Mouse (Mus musculus): ENCODE data around the gene Trpc7. TPM values are rescaled to one million over a fixed set of nuclear protein-coding genes. Genes with fewer than 3 reads are reported as not detected.
A peak's percentile ranks its signal among the peaks of the same experiment; 100 is the strongest.

Gene Trpc7
- total RNA-seq, 1 experiment, result not detected

DNA sequence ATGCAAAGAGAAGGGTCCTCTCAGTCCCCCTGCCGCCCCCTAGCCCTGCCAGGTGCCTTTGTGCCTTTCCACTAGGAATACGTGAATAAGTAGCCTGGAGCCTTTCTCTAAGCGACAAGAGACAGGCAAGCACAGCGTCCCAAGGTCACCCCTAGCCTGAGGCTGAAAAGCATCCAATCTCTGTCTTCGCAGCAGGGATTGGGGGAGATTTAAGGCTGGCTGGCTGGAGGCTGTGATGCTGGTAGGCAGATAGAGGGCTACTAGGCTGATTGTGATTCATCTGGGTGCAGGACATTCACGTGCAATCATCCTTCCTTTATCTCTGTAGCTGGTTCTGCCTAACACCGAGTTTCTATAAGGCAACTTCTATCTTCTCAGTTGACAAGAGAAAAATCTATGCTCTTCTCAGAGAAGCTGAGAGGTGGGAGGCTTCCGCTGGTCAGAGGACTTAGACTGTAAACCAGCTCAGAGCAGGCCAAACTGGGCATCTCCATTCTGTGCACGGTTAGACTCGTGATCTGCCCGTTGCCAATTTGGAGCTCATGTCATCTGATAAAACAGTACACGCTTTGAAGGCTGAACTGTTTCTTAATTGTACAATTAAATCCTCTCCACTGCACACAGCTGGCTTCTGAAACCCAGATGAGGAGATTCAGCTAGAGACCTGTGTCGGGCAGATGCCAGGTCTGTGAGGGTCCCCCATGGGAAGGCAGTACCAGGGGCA, 114.9 kb downstream of the Trpc7 start:
- Histone ChIP-seq H3K4me1 (ENCODE audit: control insufficient read depth in 2 of 2, insufficient read depth in 2 of 2, low read length in 2 of 2, poor library complexity in 1 of 2) (no peaks in the 10 kb centered on the region), H3K4me3 (ENCODE audit: insufficient read depth in 1 of 2, low read depth in 1 of 2, low read length in 2 of 2, poor library complexity in 1 of 2, severe bottlenecking in 1 of 2) (no peak overlapping the region), H3K9me3 (ENCODE audit: control insufficient read depth, insufficient read depth, low read depth, low read length) (no peaks in the 10 kb centered on the region), H3K27ac (ENCODE audit: insufficient read depth, low read depth, low read length, poor library complexity, severe bottlenecking) (no peak overlapping the region), H3K9ac (ENCODE audit: insufficient read depth, low read depth, low read length, poor library complexity, severe bottlenecking) (no peak overlapping the region), H3K36me3 (ENCODE audit: control insufficient read depth, insufficient read depth, low read length, poor library complexity, severe bottlenecking) (no peaks in the 10 kb centered on the region)
- peak; percentile 26 for DNase-seq (ENCODE audit: low read depth, low spot score)
- no peak for TF ChIP-seq ZNF384 (IDR thresholded peaks at IDR 0.05; ENCODE audit: low read depth, low read length)
- TF ChIP-seq HCFC1 (IDR thresholded peaks at IDR 0.05; ENCODE audit: borderline replicate concordance, insufficient read depth, low read length), result no peak
- no peak for TF ChIP-seq MAFK (IDR thresholded peaks at IDR 0.05; ENCODE audit: insufficient read depth, low read depth, low read length)
- no peak for TF ChIP-seq ZC3H11A (IDR thresholded peaks at IDR 0.05; ENCODE audit: borderline replicate concordance, low read depth, low read length)
- TF ChIP-seq CHD2 (IDR thresholded peaks at IDR 0.05; ENCODE audit: low read depth, low read length), result no peak
- in situ Hi-C loops (cut with MboI; ENCODE audit: low sequenced_read_pairs in 2 of 2, unreplicated experiment in 2 of 2), result no loop called here

DNA sequence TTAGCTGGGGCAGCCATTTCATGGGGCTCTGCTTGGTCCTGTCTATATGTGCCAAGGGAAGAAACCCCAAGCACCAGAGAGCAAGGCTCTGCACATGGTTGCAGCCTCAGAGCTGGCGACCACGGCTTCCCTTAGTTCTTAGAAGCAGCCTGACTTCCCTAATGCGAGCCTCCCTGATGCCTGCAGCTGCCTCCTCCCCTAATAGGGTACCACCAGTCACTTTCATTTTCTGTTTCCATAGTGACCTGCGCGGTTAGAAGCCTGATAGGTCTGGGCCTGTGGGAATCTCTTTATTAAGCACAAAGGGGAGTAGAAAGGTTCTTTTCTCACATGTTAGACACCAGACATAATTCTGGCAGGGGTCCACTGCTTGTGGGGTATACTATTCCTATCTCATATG, 121.5 kb downstream of the Trpc7 start:
- Histone ChIP-seq H3K4me1 (ENCODE audit: control insufficient read depth in 2 of 2, insufficient read depth in 2 of 2, low read length in 2 of 2, poor library complexity in 1 of 2) (no peaks in the 10 kb centered on the region), H3K27ac (ENCODE audit: insufficient read depth, low read depth, low read length, poor library complexity, severe bottlenecking) (no peak overlapping the region), H3K9me3 (ENCODE audit: control insufficient read depth, insufficient read depth, low read depth, low read length) (no peaks in the 10 kb centered on the region), H3K4me3 (ENCODE audit: insufficient read depth in 1 of 2, low read depth in 1 of 2, low read length in 2 of 2, poor library complexity in 1 of 2, severe bottlenecking in 1 of 2) (no peak overlapping the region), H3K36me3 (ENCODE audit: control insufficient read depth, insufficient read depth, low read length, poor library complexity, severe bottlenecking) (no peaks in the 10 kb centered on the region), H3K9ac (ENCODE audit: insufficient read depth, low read depth, low read length, poor library complexity, severe bottlenecking) (no peak overlapping the region)
- DNase-seq (ENCODE audit: low read depth, low spot score), result no peak
- TF ChIP-seq ZNF384 (IDR thresholded peaks at IDR 0.05; ENCODE audit: low read depth, low read length) (no peak), CHD2 (IDR thresholded peaks at IDR 0.05; ENCODE audit: low read depth, low read length) (no peak), HCFC1 (IDR thresholded peaks at IDR 0.05; ENCODE audit: borderline replicate concordance, insufficient read depth, low read length) (no peak), MAFK (IDR thresholded peaks at IDR 0.05; ENCODE audit: insufficient read depth, low read depth, low read length) (no peak), ZC3H11A (IDR thresholded peaks at IDR 0.05; ENCODE audit: borderline replicate concordance, low read depth, low read length) (no peak)
- in situ Hi-C loops (cut with MboI; ENCODE audit: low sequenced_read_pairs in 2 of 2, unreplicated experiment in 2 of 2), result no loop called here

DNA sequence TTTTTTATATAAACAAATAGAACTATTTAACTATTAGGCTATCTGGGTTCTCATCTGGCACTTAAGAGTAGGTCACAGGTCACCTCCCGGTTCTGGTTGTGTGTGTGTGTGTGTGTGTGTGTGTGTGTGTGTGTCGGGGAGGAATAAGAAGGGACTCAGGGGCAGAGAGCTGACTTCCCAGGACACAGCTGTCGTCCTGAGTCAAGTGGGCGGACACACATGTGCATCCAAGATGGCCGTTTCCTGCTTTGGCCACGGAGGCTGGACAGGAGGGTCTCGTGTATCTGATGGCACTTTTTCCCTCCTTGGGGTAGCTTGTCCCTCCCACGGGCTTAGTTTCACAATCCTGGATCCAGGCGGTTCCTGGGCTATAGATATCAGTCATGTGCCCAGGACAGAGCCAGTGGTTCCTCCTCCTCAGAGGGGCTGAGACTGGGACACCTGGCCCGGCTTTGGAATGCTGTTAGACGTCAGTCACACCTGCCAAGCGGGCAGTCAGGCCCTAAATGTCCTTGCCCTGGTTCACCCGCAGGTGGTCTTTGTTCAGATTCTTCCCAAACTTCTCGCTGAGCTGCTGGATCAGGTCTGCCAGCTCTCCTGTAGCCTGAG, 122.4 kb downstream of the Trpc7 start:
- no peaks in the 10 kb centered on the region for H3K9me3 ChIP-seq (ENCODE audit: control insufficient read depth, insufficient read depth, low read depth, low read length)
- H3K4me1 ChIP-seq (ENCODE audit: control insufficient read depth in 2 of 2, insufficient read depth in 2 of 2, low read length in 2 of 2, poor library complexity in 1 of 2), result no peaks in the 10 kb centered on the region
- no peak overlapping the region for H3K27ac ChIP-seq (ENCODE audit: insufficient read depth, low read depth, low read length, poor library complexity, severe bottlenecking)
- no peak for DNase-seq (ENCODE audit: low read depth, low spot score)
- no peak overlapping the region for H3K9ac ChIP-seq (ENCODE audit: insufficient read depth, low read depth, low read length, poor library complexity, severe bottlenecking)
- no peak overlapping the region for H3K4me3 ChIP-seq (ENCODE audit: insufficient read depth in 1 of 2, low read depth in 1 of 2, low read length in 2 of 2, poor library complexity in 1 of 2, severe bottlenecking in 1 of 2)
- no peaks in the 10 kb centered on the region for H3K36me3 ChIP-seq (ENCODE audit: control insufficient read depth, insufficient read depth, low read length, poor library complexity, severe bottlenecking)
- in situ Hi-C loops (cut with MboI; ENCODE audit: low sequenced_read_pairs in 2 of 2, unreplicated experiment in 2 of 2), result no loop called here
- TF ChIP-seq MAFK (IDR thresholded peaks at IDR 0.05; ENCODE audit: insufficient read depth, low read depth, low read length) (no peak), ZNF384 (IDR thresholded peaks at IDR 0.05; ENCODE audit: low read depth, low read length) (no peak), ZC3H11A (IDR thresholded peaks at IDR 0.05; ENCODE audit: borderline replicate concordance, low read depth, low read length) (no peak), HCFC1 (IDR thresholded peaks at IDR 0.05; ENCODE audit: borderline replicate concordance, insufficient read depth, low read length) (no peak), CHD2 (IDR thresholded peaks at IDR 0.05; ENCODE audit: low read depth, low read length) (no peak)

DNA sequence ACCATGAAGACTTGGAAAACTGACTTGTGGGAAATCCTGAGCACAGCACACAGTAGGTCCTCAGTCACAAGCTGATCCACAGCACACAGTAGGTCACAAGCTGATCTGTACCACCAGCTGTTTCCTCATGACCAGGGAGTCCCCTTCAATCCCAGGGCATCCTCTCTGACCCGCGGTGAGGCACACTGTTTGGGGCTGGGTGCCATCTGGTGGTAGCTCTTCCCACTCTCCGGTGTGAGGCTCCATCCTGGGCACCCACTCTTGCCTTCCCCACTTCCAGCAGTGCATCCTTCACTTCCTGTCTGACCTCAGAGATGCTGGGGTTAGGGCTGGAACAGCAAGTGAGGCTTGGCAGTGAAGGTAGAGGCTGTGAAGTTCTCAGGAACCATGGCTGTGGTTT, 123.2 kb downstream of the Trpc7 start:
- no peak overlapping the region for H3K27ac ChIP-seq (ENCODE audit: insufficient read depth, low read depth, low read length, poor library complexity, severe bottlenecking)
- H3K9ac ChIP-seq (ENCODE audit: insufficient read depth, low read depth, low read length, poor library complexity, severe bottlenecking), result no peak overlapping the region
- no peaks in the 10 kb centered on the region for H3K9me3 ChIP-seq (ENCODE audit: control insufficient read depth, insufficient read depth, low read depth, low read length)
- H3K4me1 ChIP-seq (ENCODE audit: control insufficient read depth in 2 of 2, insufficient read depth in 2 of 2, low read length in 2 of 2, poor library complexity in 1 of 2), result no peaks in the 10 kb centered on the region
- TF ChIP-seq HCFC1 (IDR thresholded peaks at IDR 0.05; ENCODE audit: borderline replicate concordance, insufficient read depth, low read length) (no peak), MAFK (IDR thresholded peaks at IDR 0.05; ENCODE audit: insufficient read depth, low read depth, low read length) (no peak), ZNF384 (IDR thresholded peaks at IDR 0.05; ENCODE audit: low read depth, low read length) (no peak), ZC3H11A (IDR thresholded peaks at IDR 0.05; ENCODE audit: borderline replicate concordance, low read depth, low read length) (no peak), CHD2 (IDR thresholded peaks at IDR 0.05; ENCODE audit: low read depth, low read length) (no peak)
- H3K36me3 ChIP-seq (ENCODE audit: control insufficient read depth, insufficient read depth, low read length, poor library complexity, severe bottlenecking), result no peaks in the 10 kb centered on the region
- DNase-seq (ENCODE audit: low read depth, low spot score), result no peak
- in situ Hi-C loops (cut with MboI; ENCODE audit: low sequenced_read_pairs in 2 of 2, unreplicated experiment in 2 of 2), result no loop called here
- no peak overlapping the region for H3K4me3 ChIP-seq (ENCODE audit: insufficient read depth in 1 of 2, low read depth in 1 of 2, low read length in 2 of 2, poor library complexity in 1 of 2, severe bottlenecking in 1 of 2)

All from ES-E14 (cell line).